Mouse (Mus musculus) ES-E14 (cell line): ENCODE measurements at regions not wholly inside any gene's neighbourhood (a gene's known extent, or its start where the extent isn't known, plus 50 kb on each side); places are given as distances from the start of the nearest gene placed in this dataset.

Experiments used
- CHD2 ChIP-seq: IDR thresholded peaks from 2 replicates; pipeline ENCODE4 v1.6.1; 2014; ENCODE audit warnings: mild to moderate bottlenecking, low read depth, low read length, inconsistent platforms
- HCFC1 ChIP-seq: IDR thresholded peaks from 2 replicates; pipeline ENCODE4 v1.6.1; 2012; ENCODE audit warnings: low read length, inconsistent platforms, borderline replicate concordance; ENCODE audit not compliant: insufficient read depth
- MAFK ChIP-seq: IDR thresholded peaks from 2 replicates; pipeline ENCODE4 v1.6.1; 2014; ENCODE audit warnings: mild to moderate bottlenecking, low read depth, low read length, inconsistent platforms; ENCODE audit not compliant: insufficient read depth
- ZC3H11A ChIP-seq: IDR thresholded peaks from 2 replicates; pipeline ENCODE4 v1.6.1; 2012; ENCODE audit warnings: low read depth, mild to moderate bottlenecking, inconsistent platforms, low read length, borderline replicate concordance
- ZNF384 ChIP-seq: IDR thresholded peaks from 2 replicates; pipeline ENCODE4 v1.6.1; 2012; ENCODE audit warnings: low read depth, low read length, inconsistent platforms

GRCm38 (mm10) chr10:49985038-49985437 is 196.5 kb upstream of the Grik2 start:
- TF ChIP-seq HCFC1 (no peak), CHD2 (no peak), ZNF384 (no peak), MAFK (no peak), ZC3H11A (no peak)
